In the genomic region with DNA sequence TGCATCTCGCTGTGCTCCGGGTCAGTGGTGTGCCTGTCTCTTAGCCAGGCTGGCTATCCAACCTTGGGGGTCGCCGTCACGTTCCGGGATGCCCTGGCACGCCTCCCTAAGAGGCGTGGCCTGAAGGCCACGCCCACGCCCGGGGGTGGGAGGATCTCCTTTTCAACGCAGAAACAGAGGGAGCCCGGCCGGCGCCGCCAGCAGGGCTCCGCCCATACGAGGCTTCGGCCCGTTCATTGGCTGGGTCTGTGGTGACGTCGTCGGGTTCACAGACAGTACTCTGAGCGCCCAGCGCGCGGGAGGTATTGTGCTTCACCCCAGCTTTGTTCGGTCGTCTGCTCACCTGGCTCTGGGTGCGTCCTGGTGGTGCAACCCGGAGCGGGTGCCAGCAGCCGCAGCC, we compare ENCODE assay signal across 8 mouse cellular contexts. TPM values are rescaled to one million over a fixed set of nuclear protein-coding genes. Genes with fewer than 3 reads are reported as not detected.
DNase-seq lines count a peak whose midpoint lies in the region; ATAC-seq and TF ChIP-seq lines count a peak whose summit lies in the region.

Gene Tmem86a, plus strand, starts transcription at position 236 of the 400 bp plus-strand sequence.

- no peaks in the 10 kb centered on the region for H3K9me3 ChIP-seq in hindbrain, postnatal 0 days (ENCODE audit: low read length)

- H3K36me3 ChIP-seq in hindbrain, postnatal 0 days (ENCODE audit: insufficient read depth, low read length): no peaks in the 10 kb centered on the region

- peak within 1 kb of the TSS; percentile 87 for H3K4me3 ChIP-seq in gastrocnemius, adult 2 months
- peak within 1 kb of the TSS; percentile 97 for H3K4me3 ChIP-seq in hindbrain, postnatal 0 days (ENCODE audit: low read length)
- H3K4me3 ChIP-seq in left cerebral cortex, adult 2 months: peak within 1 kb of the TSS; percentile 66

- peak within 1 kb of the TSS; percentile 92 for H3K4me2 ChIP-seq in hindbrain, postnatal 0 days (ENCODE audit: low read depth, low read length)

- WGBS in hindbrain, postnatal 0 days: under 1% methylated on average over 33 of the region's 33 CpGs

- no peak for TF ChIP-seq CTCF in gastrocnemius, adult 2 months (IDR thresholded peaks at IDR 0.05)
- no peak for TF ChIP-seq CTCF in hindbrain, postnatal 0 days (IDR thresholded peaks at IDR 0.05; ENCODE audit: low read depth)
- TF ChIP-seq CTCF in left cerebral cortex, adult 2 months (IDR thresholded peaks at IDR 0.05): no peak

- peak within 1 kb of the TSS; percentile 93 for H3K27ac ChIP-seq in gastrocnemius, adult 2 months
- H3K27ac ChIP-seq in hindbrain, postnatal 0 days: peak within 1 kb of the TSS; percentile 83
- peak within 1 kb of the TSS; percentile 97 for H3K27ac ChIP-seq in left cerebral cortex, adult 2 months

- DNase-seq in ZHBTc4 (ENCODE audit: low read depth, low spot score): peak; percentile 98
- peak; percentile 95 for DNase-seq in gastrocnemius, adult 2 months
- peak; percentile 98 for DNase-seq in hindbrain, postnatal 0 days (ENCODE audit: low spot score)
- peak; percentile 95 to 96 for DNase-seq in left cerebral cortex, adult 2 months (ENCODE audit: extremely low spot score in 1 of 2, low spot score in 2 of 2)
- DNase-seq in right cerebral cortex, adult 2 months (ENCODE audit: low spot score in 2 of 2): peak; percentile 95 to 98
- DNase-seq in urinary bladder, postnatal 14 days (ENCODE audit: low spot score): peak; percentile 93

- peak; percentile 86 for ATAC-seq in common myeloid progenitor, adult 5-6 weeks (replicated peaks; ENCODE audit: low read depth, poor library complexity, severe bottlenecking)
- ATAC-seq in hindbrain, postnatal 0 days: peak; percentile 99
- peak; percentile 90 for ATAC-seq in megakaryocyte, adult 5-6 weeks (ENCODE audit: poor library complexity, severe bottlenecking)

- no peaks in the 10 kb centered on the region for H3K27me3 ChIP-seq in hindbrain, postnatal 0 days (ENCODE audit: insufficient read depth, low read length)

- H3K9ac ChIP-seq in hindbrain, postnatal 0 days (replicated peaks; ENCODE audit: low read length): peak within 1 kb of the TSS; percentile 83

- peaks cover 12% of the 10 kb centered on the region for H3K4me1 ChIP-seq in hindbrain, postnatal 0 days (ENCODE audit: insufficient read depth, low read length)

- intact Hi-C loops in gastrocnemius, adult 2 months (cut with DNase I): no loop called here
- intact Hi-C loops in left cerebral cortex, adult 2 months (cut with DNase I): loop anchor here (2.0 kb wide), 1 partner anchor 42 kb away; the partner anchor contains the start of gene Spty2d1

RNA-seq across cellular contexts. Expression of gene Tmem86a, which starts in this region (rescaled TPM):
- total RNA-seq in common myeloid progenitor, adult 5-6 weeks (2017): 0.63 and 2.5 TPM in 2 replicates
- total RNA-seq in gastrocnemius, adult 2 months (2021): 1 to 10 TPM; 4.0 to 4.8 TPM
- 11.9 and 17.1 TPM in 2 replicates for total RNA-seq in hindbrain, postnatal 0 days (2014; rRNA removed)
- 29.5 and 32.3 TPM in 2 replicates for polyA plus RNA-seq in hindbrain, postnatal 0 days (2015; fragmentation: Nextera tagmentation; extraction: Ambion mirVana)
- 10 to 100 TPM; 12.5 to 14.7 TPM for total RNA-seq in left cerebral cortex, adult 2 months (2021)
- 10.3 and 12.7 TPM in 2 replicates for total RNA-seq in megakaryocyte, adult 5-6 weeks (2015)
- 6.3 and 6.4 TPM in 2 replicates for total RNA-seq in megakaryocyte, adult 5-6 weeks (2017)

Comparison
In these comparisons a context has a peak if more than half of its experiments do, and no peak if none do; other contexts are left out.
1. Peak in every context shown above with its lines: DNase-seq, ATAC-seq, H3K4me3 ChIP-seq and H3K27ac ChIP-seq.